Mouse (Mus musculus) neural tube, embryonic 10.5 days (tissue): ENCODE measurements around the gene Cox5b.

Source experiments
- DNase-seq: peaks from one replicate; pipeline ENCODE4 v3.0.0-alpha.2; 2017; ENCODE audit warnings: low spot score; ENCODE audit errors: extremely low spot score

Gene Cox5b

DNA sequence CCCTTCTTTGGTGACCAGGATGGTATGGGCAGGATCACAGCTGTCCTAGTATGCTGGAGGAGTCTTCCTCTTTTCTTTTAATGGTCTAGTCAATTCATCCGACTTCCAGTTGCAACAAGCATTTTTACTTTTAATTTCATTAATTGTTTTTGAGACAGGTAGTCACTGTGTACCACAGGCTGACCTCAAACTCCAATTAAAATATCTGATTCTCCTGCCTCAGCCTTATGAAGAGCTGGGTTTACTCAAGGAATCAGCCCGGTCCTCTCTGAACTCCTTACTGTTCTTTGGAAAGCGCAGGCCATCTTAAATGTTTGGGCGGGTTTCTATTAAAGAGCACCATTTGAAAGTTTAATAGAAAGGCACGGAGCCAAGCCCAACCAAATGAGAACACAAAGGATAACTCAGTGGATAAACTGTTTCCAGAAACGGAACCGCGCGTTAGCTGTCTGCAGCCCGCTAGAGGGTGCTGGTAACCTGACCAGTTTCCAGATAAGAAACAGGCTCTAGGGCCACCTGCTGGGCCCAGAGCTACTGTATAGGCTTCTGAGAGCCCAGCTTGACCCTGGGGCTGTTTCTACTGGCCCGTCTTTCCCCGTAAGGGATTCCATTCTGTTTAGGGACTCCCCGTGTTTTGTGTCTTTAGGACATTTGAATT lies 7.3 kb upstream of the Cox5b start:
- DNase-seq, result peak; percentile 72

DNA sequence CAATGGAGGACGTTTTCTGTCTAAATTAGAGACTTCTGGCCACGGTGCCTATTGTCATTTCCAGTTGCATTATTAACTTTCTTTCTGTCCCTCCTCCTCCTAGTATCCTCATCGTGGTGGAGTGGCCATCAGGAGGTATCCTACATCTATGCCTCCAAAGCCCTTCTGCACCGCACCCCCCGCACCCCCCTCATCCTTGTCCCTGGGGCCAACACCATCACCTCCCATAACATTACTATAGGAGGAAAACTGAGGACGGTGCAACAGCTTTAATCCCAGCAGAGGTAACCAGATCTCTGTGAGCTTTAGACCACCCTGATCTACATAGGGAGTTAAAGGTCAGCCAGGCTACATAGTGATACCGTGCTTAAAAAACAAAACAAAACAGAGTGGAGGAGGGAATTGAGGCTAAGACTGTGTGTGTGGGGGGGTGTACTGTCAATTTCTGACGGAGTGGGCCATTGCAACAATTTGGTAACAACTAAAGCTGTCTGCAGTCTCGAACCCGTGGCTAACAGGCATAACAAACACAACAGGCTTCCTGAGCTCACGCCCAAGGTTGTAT lies 496 bp upstream of the Cox5b start:
- DNase-seq, result no peak

DNA sequence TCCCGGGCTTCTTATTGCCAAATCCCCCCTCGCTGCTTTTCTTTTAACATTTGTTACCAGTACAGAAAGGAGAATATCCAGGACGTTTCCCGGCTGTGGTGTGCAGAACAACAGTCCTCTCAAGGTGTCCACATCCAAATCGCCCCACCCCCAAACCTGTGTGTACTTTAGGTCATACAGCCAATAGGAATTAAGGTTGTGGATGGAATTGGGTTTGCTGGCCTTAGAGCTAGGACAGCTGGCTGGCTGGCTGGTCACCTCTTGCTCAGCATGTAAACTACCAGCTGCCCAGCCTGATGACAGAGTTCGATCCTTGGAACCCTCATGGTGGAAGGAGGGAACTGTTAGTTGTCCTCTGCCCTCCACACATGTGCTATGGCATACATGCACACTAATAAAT lies 3.6 kb downstream of the Cox5b start:
- no peak for DNase-seq

DNA sequence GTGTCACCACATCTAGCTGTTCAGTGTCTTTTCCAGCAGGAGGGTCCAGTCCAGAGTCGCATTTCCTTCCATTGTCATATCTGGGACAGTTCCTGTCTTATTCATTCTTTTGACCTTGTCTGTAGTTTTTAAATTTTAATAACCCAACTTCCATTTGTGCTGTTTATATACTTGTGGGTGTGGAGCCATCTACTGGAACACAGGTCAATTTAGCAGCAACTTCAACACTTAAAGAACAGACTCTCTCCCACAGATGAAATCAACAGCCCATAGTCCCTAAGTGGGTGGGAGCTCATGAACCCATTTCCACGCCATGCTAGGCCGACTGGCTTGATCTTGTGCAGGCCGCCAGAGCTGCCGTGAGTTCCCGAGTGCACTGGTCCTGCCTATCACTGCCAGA lies 5.2 kb downstream of the Cox5b start:
- no peak for DNase-seq

DNA sequence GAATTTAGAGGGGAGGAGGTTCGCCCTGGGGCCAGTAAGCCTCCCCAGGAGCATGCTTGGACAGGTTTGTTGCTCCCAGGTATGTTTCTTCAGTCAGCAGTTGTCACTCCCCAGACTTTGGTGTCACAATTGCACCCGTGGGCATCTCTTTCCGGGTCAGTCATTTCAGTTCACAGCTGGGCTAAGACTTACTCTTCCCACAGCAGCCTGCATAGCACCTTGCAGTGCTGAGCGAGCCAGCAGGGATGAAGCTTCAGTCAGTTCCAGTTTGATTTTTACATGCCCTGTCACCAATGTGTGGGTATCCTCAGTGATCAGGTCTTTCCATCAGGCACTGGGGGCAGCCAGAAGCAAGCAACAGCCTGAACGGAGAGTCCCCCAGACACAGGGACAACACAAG lies 5.8 kb downstream of the Cox5b start:
- no peak for DNase-seq

DNA sequence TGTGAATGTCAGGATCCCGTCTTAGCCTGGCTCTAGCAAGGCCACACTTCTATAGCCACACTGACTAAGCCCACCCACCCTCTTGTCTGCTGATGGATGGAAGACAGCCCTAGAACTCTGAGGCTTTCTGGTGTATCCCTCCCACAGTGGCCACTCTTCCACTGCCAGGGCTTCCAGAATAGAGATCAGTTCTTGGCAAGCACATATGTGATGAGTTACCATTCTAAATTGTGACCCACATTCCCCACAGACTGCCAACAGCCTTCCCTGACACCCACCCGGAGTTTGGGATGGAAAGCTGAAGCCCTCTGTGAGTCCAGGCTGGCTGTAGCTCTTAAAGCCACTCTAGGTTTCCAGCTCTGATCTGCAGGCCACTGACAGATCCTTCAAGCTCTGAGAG lies 15.9 kb downstream of the Cox5b start:
- DNase-seq, result no peak

DNA sequence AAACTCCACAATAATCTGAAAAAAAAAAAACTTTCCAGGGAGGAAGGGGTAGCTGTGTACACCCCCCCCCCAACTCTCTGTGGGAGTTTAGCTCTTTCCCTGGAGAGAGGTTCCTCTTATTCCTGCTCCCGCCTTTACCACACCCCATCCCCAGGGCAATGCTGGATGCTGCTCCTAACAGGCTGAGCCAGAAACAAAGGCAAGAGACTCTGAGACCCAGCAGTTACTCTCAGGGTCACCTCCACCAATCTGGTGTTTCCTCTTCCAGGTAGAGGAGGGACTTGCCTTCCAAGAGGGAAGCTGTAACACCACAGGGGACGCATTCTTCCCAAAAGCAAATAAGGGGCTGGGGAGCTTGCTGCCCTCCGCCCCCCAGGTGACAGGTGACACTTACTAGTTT lies 16.5 kb downstream of the Cox5b start:
- no peak for DNase-seq

DNA sequence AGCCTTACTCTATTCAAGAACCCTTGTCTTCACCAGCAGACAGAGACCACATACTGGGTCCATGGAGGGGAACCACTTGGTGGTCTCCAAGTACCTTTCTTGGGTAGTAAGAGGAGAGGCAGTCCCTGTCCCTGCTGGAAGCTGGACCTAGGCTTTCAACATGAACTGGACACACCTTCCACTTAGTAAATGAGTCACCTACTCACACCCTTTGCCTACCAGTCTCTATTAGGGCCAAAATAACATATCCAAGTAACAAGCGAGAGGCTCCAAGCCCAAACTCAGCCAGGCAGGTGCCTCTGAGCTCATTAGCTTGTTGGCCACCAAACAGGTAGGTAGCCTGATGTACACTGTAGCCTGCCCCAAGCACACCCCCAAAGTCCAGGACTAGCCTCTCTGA lies 17.4 kb downstream of the Cox5b start:
- no peak for DNase-seq

DNA sequence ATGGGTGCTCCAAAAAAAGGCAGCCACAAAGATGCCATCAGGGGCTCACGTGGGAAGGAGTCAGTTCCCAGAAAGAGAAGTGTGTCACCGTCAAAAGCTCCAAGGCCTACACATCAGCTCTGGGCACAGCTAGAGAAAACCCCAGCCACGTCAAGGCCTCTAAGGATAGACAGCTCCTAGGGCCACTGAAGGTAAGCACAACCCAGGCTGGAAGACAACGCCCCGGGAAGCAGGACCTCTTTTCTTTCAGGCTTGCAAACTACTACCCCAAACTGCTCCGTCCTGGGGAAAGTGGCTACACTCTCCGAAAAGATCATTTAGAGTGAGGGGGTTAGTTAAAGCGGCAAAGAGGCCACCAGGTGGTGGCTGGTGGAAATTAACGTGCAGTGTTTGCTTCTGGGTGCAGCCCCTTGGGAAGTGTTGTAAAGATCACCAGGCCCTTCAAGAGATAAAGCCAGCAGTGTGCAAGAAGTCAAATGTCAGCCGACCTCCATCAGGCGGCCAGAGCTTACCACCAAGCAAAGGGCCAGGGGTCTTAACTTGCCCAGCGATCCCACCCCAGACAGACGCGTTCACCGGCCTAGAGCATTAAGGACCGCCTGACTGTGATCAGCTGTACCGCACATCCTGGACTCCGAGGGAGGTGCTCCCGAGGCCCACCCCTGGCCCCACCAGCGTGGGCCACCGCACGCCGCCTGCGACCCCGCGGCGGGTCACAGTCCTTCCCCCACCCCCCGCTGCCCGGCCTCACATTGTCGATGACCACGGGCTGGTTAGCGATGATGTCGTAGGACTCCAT lies 18.0 kb downstream of the Cox5b start:
- no peak for DNase-seq

DNA sequence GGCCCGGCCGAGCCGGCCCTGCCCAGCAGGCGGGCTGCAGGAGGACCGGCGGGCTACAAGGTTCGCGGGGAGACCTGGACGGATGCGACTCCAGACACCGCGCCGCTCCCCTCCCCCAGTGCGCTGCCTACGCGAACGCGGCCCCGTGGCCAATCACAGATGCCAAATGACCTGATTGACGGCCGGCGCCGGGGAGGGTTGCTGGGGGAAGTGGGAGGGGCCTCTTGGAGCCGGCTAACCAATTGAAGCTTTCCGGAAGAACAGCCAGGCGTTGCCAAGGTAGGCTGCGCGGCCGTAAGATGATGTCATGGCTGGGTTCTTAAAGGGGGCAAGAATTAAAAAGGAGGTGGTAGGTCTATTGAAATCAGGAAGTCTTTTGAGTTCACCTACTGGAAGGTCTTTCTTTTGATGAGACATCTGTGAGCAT lies 18.6 kb downstream of the Cox5b start, which contains the start of gene 4933424G06Rik:
Gene 4933424G06Rik, plus strand, starts transcription at position 296 of the 427 bp plus-strand sequence.
- DNase-seq, result peak; percentile 98

DNA sequence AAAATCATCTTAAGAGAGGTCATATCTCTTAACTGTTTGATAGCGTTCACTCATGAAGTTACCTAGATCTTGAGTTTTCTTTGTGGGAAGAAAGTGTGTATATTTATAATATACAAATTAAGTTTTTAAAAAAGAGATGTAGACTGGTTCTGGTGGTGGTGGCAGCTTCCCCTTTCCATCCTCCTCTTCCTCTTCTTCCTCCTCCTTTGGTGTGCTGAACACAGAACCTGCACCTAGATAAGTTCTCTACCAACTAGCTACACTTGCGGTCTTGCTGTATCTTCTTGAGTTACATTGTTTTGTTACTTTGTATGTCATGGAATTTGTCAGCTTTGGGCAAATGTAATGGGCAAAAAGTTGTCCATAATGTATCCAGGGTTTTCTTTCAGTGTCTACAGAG lies 19.9 kb downstream of the Cox5b start:
- DNase-seq, result no peak

DNA sequence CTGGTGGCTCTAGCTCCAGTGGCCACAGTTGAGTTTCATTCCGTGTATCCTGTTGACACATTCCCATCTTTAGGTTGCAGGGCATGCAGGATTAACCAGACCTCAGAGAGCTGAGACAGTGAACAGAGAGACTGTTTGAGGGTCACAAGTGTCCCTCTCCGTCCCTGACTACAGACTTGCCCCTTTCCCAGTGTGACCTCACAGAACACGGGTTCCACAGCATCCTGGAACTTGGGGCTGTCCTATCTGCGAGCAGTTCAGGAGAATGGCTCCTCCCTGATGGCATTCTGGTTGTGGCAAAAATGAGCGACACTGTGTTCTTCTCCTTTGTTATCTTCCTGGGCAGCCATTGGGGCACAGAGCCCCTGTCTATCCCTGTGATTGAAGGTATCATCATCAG lies 23.1 kb downstream of the Cox5b start, which contains the start of gene Actr1b:
Gene Actr1b, minus strand, starts transcription at position 112 of the 400 bp plus-strand sequence.
- no peak for DNase-seq

DNA sequence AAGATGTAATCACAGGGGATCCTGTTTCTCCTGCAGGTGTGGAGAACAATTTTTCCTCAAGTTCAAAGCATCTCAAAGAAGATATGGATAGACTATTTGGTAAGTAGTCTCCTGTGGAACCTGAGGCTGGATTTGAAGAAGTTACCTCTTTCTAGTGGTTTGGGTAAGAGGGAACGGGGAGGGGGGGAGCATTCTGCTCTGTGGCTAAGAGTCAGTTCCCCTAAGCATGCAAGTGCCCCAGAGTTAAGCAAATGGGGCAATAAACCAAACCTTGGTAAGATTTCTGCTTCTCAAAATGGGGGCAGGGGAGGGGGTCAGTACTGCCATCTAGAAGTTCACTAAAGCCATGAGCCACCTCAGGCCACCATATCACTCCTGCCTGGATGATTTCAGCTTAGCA lies 27.5 kb downstream of the Cox5b start:
- no peak for DNase-seq

DNA sequence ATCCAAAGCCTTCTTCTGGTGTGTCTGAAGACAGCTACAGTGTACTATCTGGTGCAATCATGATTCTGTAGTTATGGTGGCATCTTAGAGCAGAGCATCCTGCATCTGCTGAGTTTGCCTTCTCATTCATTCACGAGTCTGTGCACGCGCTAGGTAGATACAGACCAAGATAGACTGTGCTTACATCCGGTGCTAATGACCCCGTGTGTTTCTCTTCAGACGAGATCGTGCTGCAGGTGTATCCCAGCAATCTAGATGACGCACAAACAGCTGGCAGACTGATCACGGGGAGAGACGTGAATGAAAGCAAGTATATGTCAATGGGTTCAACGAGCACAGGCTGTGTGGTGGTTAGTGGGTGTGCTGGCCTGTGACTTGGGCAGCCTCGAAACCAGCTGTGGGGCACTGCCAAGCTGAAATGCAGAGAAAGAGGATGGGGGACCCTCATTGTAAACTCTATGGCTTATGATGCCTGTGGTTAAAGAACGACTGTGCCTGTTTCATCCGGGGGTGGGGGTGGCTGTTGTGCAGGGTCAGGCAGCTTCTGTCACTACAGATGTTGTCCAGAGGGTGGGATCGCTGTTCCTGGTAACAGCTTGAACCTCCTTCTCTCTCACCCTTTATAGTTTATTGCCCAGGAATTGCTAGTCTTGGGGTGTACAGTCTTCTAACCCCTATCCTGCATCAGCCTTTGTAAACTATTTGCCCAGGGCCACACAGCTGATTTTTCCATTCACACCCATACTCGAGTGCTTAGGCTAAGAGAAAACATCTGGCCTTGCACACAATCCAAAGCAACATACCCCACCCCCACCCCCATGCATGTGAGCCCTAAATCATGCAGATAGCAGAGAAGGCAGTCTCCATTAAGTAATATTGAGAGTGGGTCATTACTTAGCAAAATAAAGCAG lies 32.2 kb downstream of the Cox5b start:
- DNase-seq, result no peak

DNA sequence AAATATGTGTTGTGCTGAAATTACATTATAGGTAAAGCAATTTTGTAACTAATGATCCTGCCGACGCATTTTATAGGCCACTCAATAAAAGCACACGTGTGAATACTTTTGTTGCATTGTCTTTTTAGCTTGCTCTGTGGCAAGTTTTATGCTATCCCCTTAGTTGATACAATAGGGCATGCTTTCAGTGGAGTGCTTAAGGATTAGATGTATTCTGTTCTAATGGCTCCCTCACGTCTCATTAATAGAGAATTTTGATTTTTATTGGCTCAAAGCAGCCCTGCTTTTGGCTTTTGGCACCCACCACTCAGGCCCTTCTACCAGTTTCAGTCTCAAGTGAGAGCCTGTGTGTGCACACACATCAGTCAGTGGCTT lies 32.8 kb downstream of the Cox5b start:
- no peak for DNase-seq

DNA sequence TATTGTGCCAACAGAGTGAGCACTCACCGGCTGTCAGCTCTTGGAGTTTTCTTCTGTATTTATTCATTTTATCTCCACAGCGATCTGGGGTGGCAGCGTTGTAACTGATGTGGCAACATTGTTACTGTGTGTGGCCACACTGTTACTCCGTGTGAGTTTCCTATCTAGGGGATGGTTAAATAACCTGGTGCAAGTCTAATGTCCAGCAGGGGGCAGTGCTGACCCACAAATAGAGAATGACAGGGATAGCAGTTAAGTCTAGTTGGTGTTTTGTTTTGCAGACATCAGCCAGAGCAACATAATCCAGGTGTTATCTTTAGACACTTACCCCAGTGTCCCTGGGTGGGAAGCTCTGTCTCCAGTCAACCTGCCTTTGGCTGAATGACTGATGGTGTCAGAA lies 46.1 kb downstream of the Cox5b start:
- DNase-seq, result peak; percentile 72

DNA sequence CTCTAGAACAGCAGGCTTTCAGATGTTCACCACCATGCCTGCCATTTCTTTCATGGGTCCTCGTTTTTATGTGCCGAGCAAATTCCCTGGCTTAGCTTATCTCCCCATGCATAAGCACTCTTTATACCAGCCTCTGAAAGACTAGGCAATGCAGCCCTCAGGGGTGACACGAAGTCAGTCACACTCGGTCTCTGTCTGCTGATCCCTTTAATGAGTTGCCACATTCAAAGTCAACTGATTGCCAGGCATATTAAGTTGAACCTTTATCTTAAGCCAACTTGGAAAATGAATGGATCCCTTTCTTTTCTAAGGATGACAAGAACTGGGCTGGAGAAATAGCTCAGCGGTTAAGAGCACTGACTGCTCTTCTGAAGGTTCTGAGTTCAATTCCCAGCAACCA lies 48.0 kb downstream of the Cox5b start:
- no peak for DNase-seq

DNA sequence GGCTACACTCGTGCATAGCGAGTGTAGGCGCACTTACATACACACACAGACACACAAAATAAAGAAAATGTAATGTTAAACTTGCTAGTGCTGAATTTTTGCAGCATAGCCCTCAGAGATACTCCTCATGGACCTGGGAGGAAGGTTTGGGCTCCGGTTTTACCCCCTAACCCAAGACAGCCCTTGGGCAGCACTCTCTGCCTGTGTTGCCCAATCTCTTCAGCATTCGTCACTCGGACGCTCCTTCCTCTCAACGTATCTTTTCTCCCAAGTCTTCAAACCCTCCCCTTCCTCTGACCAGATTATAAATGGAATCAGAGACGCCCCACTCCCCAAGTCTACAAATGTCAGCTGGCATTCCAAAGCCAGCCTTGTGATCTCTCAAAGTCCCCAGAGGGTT lies 51.8 kb downstream of the Cox5b start:
- DNase-seq, result no peak
